Mouse (Mus musculus): ENCODE measurements around the gene Adra2b. TPM values are rescaled to one million over a fixed set of nuclear protein-coding genes. Genes with fewer than 3 reads are reported as not detected.

Adra2b gene
- total RNA-seq, 1 experiment from 2014 or later = 2.6 TPM

- DNase-seq = no peak
Observed at GRCm38 (mm10) chr2:127338833-127339232, 24.2 kb upstream of the Adra2b start.

DNA sequence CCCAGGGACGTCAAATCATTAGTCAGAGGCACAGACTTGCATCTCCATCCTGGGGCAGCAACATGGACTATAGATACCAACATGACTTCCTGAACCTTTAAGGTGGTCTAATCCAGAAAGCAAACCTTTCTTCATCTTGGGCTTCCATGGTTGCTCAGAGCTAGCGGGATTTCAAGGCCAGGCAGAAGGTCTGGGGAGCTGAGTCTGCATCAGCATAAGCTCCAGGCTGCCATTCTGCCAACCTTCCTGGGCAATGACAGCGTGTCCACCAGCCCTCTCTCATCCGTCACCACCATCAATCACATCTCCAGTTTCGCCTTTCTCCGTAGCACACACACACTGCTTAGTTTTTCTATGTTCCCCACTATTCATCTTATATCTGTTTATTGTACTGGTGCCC lies 23.7 kb upstream of the Adra2b start:
- no peak for DNase-seq

- DNase-seq = peak; percentile 77
Observed at GRCm38 (mm10) chr2:127341159-127341558, 21.8 kb upstream of the Adra2b start.

DNA sequence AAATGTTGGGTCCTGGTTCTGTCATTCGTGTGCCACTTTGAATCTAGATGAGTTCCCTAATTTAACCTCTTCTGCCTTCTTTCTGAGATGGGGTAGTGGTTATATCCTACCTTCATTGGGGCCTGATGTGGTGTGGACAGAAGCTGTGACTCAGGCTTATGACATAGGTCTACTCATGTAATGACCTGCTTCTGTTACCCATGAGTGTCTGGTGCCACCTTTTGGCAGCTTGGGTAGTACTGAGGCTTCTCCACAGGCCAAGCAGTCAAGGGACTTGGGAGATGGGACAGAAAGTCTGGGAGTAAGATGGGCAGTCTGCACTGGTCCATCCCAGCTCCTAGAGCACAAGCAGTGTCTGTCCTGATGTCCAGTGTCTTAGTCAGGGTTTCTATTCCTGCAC lies 16.7 kb upstream of the Adra2b start:
- DNase-seq = no peak

- DNase-seq = no peak
Observed at GRCm38 (mm10) chr2:127347147-127347985, 15.6 kb upstream of the Adra2b start.

GRCm38 (mm10) chr2:127353881-127354280 lies 9.1 kb upstream of the Adra2b start:
- no peak for DNase-seq

- DNase-seq = no peak
Observed at GRCm38 (mm10) chr2:127363282-127363652, 259 bp downstream of the Adra2b start.

DNA sequence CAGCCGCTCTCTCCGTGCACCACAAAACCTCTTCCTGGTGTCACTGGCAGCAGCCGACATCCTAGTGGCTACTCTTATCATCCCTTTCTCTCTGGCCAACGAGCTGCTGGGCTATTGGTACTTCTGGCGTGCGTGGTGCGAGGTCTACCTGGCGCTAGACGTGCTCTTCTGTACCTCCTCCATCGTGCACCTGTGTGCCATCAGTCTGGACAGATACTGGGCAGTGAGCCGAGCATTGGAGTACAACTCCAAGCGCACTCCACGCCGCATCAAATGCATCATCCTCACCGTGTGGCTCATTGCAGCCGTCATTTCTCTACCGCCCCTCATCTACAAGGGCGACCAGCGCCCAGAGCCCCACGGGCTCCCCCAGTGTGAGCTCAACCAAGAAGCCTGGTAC lies 688 bp downstream of the Adra2b start:
- DNase-seq = no peak

DNA sequence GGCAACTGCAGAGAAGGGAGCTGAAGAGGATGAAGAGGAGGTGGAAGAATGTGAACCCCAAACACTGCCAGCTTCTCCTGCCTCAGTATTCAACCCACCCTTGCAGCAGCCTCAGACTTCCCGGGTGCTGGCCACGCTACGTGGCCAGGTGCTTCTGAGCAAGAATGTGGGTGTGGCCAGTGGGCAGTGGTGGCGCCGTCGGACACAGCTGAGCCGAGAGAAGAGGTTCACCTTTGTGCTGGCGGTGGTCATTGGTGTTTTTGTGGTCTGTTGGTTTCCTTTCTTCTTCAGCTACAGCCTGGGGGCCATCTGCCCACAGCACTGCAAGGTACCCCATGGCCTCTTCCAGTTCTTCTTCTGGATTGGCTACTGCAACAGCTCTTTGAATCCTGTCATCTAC lies 1.4 kb downstream of the Adra2b start:
- no peak for DNase-seq

- no peak for DNase-seq
Observed at GRCm38 (mm10) chr2:127367126-127367820, 4.3 kb downstream of the Adra2b start.

DNA sequence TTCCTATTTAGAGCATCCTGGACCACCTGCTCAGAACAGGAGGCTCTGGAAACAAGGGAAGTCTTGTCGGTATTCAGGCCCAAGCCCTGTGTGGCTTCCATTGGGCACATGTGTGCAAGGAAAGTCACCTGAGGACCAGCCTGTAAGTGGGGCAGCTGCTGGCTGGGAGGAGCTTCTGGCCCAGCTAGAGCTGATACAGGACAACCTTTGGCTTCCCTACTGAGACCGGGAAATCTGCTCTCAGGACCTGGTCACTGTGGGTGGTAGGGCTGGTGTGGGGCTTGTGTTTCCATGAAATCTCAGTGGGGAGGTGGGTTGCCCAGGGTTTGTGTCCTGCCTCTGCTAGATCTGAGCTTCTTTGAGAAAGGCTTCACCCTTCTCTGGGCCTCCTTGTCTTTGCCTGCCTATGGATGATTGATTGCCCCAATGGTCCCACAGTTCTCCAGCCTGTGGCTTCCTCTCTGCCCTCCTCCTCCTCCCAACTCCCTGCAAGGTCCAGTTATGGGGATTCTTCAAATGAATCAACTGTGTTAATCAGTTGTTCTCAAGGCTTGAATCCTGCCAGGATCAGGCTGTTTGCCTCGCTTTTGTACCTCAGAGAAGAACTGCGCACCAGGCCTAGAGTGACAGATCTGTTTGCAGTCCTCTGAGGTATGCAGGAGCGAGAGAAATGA lies 6.8 kb downstream of the Adra2b start:
- DNase-seq = no peak

DNA sequence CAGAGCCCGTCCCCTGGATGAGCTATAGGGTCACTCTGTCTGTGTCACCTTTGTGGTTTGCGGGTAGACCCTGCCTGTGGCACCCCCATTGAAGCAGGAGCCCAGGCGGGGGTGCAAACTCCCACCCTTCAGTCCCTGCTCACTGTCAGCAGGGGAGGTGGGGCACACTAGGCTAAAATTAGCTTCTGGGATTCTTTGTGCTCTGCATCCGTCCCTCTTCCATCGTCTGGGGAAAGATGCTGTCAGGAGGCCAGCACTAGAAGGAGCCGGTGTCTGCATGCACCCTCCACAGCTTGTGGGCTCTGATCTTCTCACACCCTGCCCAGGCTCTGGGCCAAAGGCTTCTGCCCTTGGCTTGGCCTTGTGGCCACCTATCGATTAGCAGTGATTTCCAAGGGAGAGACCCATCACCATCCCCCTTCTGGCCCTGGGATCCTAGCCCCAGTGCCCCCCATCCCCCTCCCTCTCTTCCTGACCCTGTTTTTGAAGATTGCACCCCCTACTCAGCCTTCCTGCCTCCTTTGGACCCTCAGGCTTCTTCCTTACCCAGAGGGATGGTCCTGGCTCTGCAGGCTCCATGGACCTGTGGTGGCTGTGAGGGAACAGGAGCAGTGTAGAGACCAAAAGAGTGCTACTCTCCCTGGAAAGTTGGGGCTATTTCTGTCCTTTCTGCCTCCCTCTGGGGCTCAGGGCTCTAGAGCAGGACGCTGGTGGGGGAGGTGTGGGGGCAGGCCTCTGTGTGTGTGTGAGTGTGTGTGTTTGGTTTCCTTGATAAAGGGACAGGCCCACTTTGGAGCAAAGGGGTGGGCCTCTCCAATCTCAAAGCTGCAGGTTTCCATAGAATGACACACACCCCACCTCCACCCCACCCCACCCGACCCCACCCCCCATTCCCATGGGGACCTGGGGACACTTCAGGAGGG lies 7.8 kb downstream of the Adra2b start:
- no peak for DNase-seq

- peak; percentile 51 for DNase-seq
Observed at GRCm38 (mm10) chr2:127371484-127371861, 8.5 kb downstream of the Adra2b start.

GRCm38 (mm10) chr2:127372082-127372481 lies 9.1 kb downstream of the Adra2b start:
- DNase-seq = no peak

GRCm38 (mm10) chr2:127374131-127374530 lies 11.1 kb downstream of the Adra2b start:
- DNase-seq = no peak

DNA sequence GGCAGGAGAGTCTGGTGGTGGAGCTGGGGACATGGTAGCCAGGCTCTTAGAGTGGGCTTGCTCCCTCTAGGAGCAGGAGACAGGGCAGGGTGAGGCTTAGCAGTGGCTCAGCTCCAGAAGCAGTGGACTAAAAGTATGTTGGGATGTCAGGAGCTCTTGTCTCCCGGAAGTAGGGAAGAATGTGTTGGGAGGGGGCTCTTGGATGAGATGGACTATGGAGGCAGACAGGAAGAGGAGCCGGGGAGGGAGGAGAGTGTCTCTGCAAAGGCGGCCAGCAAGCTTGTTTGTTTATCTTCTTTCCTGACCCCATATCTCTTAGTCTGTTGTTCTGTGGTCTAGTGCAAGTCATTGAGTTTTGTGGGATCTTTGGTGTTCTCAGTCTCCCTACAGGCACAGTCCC lies 12.1 kb downstream of the Adra2b start:
- DNase-seq = no peak

DNA sequence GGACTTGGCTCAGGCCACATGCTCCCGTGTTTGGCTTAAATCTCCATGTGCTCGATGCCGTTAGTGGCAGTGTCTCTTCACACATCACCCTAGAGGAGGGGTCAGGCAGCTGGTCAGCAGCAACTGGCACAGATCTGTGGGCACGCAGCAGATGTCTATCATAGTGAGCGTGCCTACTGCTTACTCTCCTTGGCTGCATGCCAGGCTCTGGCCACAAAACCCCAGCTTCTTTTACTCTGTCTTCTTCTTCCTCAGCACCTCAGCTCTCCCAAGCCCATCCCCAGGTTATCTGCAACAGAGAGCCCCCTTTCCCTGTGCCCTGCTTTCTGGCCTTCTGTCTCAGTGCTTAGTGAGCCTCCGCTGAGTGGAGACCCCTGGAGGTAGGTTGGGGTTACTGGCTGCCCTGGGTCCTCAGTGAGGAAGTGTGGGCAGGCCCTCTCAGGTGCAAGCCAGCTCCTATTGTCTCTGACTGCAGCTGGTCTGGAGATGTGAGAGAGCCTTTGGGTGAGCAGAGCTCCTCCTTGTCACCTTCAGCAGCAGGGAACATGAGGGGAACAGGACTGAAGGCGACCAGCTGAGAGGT lies 12.8 kb downstream of the Adra2b start:
- DNase-seq = no peak

- no peak for DNase-seq
Observed at GRCm38 (mm10) chr2:127376423-127377051, 13.5 kb downstream of the Adra2b start.

- no peak for DNase-seq
Observed at GRCm38 (mm10) chr2:127377942-127378610, 15.1 kb downstream of the Adra2b start.

GRCm38 (mm10) chr2:127378611-127378990 lies 15.6 kb downstream of the Adra2b start:
- peak; percentile 18 for DNase-seq

DNA sequence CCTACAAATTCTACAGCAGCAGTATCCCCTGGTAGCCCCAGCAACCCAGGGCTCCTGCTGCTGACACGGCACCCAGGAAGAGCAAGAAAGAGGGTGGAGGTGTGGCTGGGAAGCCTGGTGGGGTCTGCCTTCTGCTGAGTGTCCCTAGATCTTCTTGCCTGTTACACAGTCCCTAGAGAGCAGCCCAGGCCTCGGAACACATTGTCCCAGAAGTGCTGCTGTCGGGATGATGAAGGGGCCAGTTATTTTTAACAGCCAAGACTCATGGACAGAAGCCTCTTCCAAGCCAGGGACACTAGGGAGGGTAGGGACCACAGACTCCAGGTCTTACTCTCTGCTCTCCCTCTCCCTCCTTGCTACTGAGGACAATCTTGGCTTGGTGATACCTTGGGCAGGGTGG lies 16.2 kb downstream of the Adra2b start:
- DNase-seq = no peak

Data from adrenal gland, postnatal 14 days (tissue).